Mouse (Mus musculus) kidney, postnatal 10 days (tissue): ENCODE data around the gene Pp2d1.

Experiments used
- DNase-seq: peaks from one replicate; pipeline ENCODE4 v3.0.0; 2021; ENCODE audit warnings: mixed read lengths

Gene Pp2d1

GRCm38 (mm10) chr17:53478858-53479603 is 60.2 kb downstream of the Pp2d1 start, which contains the start of gene Rab5a:
Gene Rab5a (plus strand): TSS chr17:53479234.
- peak; percentile 100 for DNase-seq

GRCm38 (mm10) chr17:53478066-53478857 is 61.0 kb downstream of the Pp2d1 start:
- DNase-seq: no peak

- no peak for DNase-seq
These were observed 70.6 kb downstream of the Pp2d1 start for GRCm38 (mm10) chr17:53468697-53469096.

- peak; percentile 25 for DNase-seq
These were observed 73.7 kb downstream of the Pp2d1 start for GRCm38 (mm10) chr17:53465569-53465968.

- no peak for DNase-seq
These were observed 75.8 kb downstream of the Pp2d1 start for GRCm38 (mm10) chr17:53463496-53463840.

- peak; percentile 94 for DNase-seq
These were observed 76.4 kb downstream of the Pp2d1 start, which contains the start of gene Efhb for GRCm38 (mm10) chr17:53462603-53463495. Gene Efhb (minus strand): TSS chr17:53463321.
